Mouse (Mus musculus): ENCODE data around the gene Fam104a.
A peak's percentile ranks its signal among the peaks of the same experiment; 100 is the strongest.
"Not testable (repeated sequence)": the region's sequence is repeated elsewhere in the genome, so short reads cannot be mapped to it uniquely, and the experiment has no call there.

Gene Fam104a

GRCm38 (mm10) chr11:113666205-113666604 lies 17.8 kb downstream of the Fam104a start:
- DNase-seq (ENCODE audit: low spot score in 2 of 2): no peak

- no peak for DNase-seq (ENCODE audit: low spot score in 2 of 2)
Measured at GRCm38 (mm10) chr11:113664279-113664678, 19.7 kb downstream of the Fam104a start.

GRCm38 (mm10) chr11:113661835-113662351 lies 22.1 kb downstream of the Fam104a start:
- no peak for DNase-seq (ENCODE audit: low spot score in 2 of 2)

GRCm38 (mm10) chr11:113660940-113661339 lies 23.0 kb downstream of the Fam104a start:
- no peak for DNase-seq (ENCODE audit: low spot score in 2 of 2)

- DNase-seq (ENCODE audit: low spot score in 2 of 2): not testable (repeated sequence)
Measured at GRCm38 (mm10) chr11:113660213-113660612, 23.7 kb downstream of the Fam104a start.

GRCm38 (mm10) chr11:113658763-113659162 lies 25.2 kb downstream of the Fam104a start:
- no peak for DNase-seq (ENCODE audit: low spot score in 2 of 2)

- DNase-seq (ENCODE audit: low spot score in 2 of 2): no peak
Measured at GRCm38 (mm10) chr11:113658319-113658718, 25.6 kb downstream of the Fam104a start.

- no peak for DNase-seq (ENCODE audit: low spot score in 2 of 2)
Measured at GRCm38 (mm10) chr11:113657221-113657620, 26.7 kb downstream of the Fam104a start.

GRCm38 (mm10) chr11:113656511-113656932 lies 27.4 kb downstream of the Fam104a start:
- peak in 1 of 2 experiments; percentile 78 for DNase-seq (ENCODE audit: low spot score in 2 of 2)

GRCm38 (mm10) chr11:113654561-113655270 lies 29.2 kb downstream of the Fam104a start:
- DNase-seq (ENCODE audit: low spot score in 2 of 2): no peak

- no peak for DNase-seq (ENCODE audit: low spot score in 2 of 2)
Measured at GRCm38 (mm10) chr11:113654105-113654504, 29.9 kb downstream of the Fam104a start.

GRCm38 (mm10) chr11:113652516-113652915 lies 31.4 kb downstream of the Fam104a start:
- no peak for DNase-seq (ENCODE audit: low spot score in 2 of 2)

- peak; percentile 62 to 76 for DNase-seq (ENCODE audit: low spot score in 2 of 2)
Measured at GRCm38 (mm10) chr11:113651907-113652273, 32.1 kb downstream of the Fam104a start.

GRCm38 (mm10) chr11:113651206-113651906 lies 32.6 kb downstream of the Fam104a start:
- DNase-seq (ENCODE audit: low spot score in 2 of 2): peak in 1 of 2 experiments; percentile 50

- peak; percentile 43 to 72 for DNase-seq (ENCODE audit: low spot score in 2 of 2)
Measured at GRCm38 (mm10) chr11:113649353-113650210, 34.4 kb downstream of the Fam104a start, which contains the start of gene Slc39a11. Slc39a11 (minus strand) TSS chr11:113650079.

GRCm38 (mm10) chr11:113648690-113649352 lies 35.1 kb downstream of the Fam104a start, which contains the start of gene Cog1:
Cog1 (plus strand) TSS chr11:113649169.
- no peak for DNase-seq (ENCODE audit: low spot score in 2 of 2)

- DNase-seq (ENCODE audit: low spot score in 2 of 2): peak; percentile 80 to 89
Measured at GRCm38 (mm10) chr11:113648152-113648551, 35.8 kb downstream of the Fam104a start.

GRCm38 (mm10) chr11:113645181-113645580 lies 38.8 kb downstream of the Fam104a start:
- no peak for DNase-seq (ENCODE audit: low spot score in 2 of 2)

GRCm38 (mm10) chr11:113638680-113639079 lies 45.3 kb downstream of the Fam104a start:
- no peak for DNase-seq (ENCODE audit: low spot score in 2 of 2)

GRCm38 (mm10) chr11:113634699-113635121 lies 49.2 kb downstream of the Fam104a start:
- peak in 1 of 2 experiments; percentile 62 for DNase-seq (ENCODE audit: low spot score in 2 of 2)

- no peak for DNase-seq (ENCODE audit: low spot score in 2 of 2)
Measured at GRCm38 (mm10) chr11:113633398-113633797, 50.6 kb downstream of the Fam104a start.

Measured in cerebellum, postnatal 4 days (tissue).